ENCODE assay signal across 12 mouse cellular contexts in genomic region chr6:73232152-73232584, GRCm38 (mm10). TPM values are rescaled to one million over a fixed set of nuclear protein-coding genes. Genes with fewer than 3 reads are reported as not detected.
DNase-seq lines count a peak whose midpoint lies in the region; ATAC-seq lines count a peak whose summit lies in the region.
"Had no signal": no experiment of that assay in that cellular context is flagged by ENCODE, and none has a peak within 500 bp of the region (broad histone marks: within the 10 kb centered on the region; RNA-seq: fewer than 3 reads in every experiment).

No protein-coding gene starts in this region.

- DNase-seq in lung, postnatal 36 days: peak; percentile 25
- no peak for DNase-seq in lung, postnatal 14 days
- no peak for DNase-seq in hindbrain, embryonic 10.5 days (ENCODE audit: low spot score)
- no peak for DNase-seq in urinary bladder, postnatal 14 days (ENCODE audit: low spot score)
- DNase-seq in adipocyte (ENCODE audit: low spot score): no peak
- DNase-seq: adrenal gland, postnatal 14 days; right cerebral cortex, postnatal 4 days had no signal

- H3K4me2 ChIP-seq in kidney, embryonic 15.5 days: no peak overlapping the region
- 0 out of 2 replicates have a peak overlapping the region, but pooled peaks have one; percentile 8 for H3K4me2 ChIP-seq in liver, embryonic 12.5 days
- no peak overlapping the region for H3K4me2 ChIP-seq in hindbrain, embryonic 12.5 days (replicated peaks)
- H3K4me2 ChIP-seq: forebrain, embryonic 15.5 days had no signal

- ATAC-seq in kidney, embryonic 15.5 days (replicated peaks; ENCODE audit: low FRiP score): peak; percentile 43; the same call in 1 of the 2 replicates
- ATAC-seq in liver, embryonic 12.5 days: peak; percentile 74
- no peak for ATAC-seq in hindbrain, embryonic 12.5 days (ENCODE audit: low FRiP score)
- ATAC-seq: forebrain, embryonic 15.5 days had no signal

- H3K9ac ChIP-seq in kidney, embryonic 15.5 days: no peak overlapping the region
- no peak overlapping the region for H3K9ac ChIP-seq in liver, embryonic 12.5 days
- H3K9ac ChIP-seq in hindbrain, embryonic 12.5 days: no peak overlapping the region
- H3K9ac ChIP-seq: forebrain, embryonic 15.5 days had no signal

- H3K4me1 ChIP-seq in kidney, embryonic 15.5 days: no peaks in the 10 kb centered on the region
- peaks cover 8% of the 10 kb centered on the region; the same call in 1 of the 2 replicates for H3K4me1 ChIP-seq in liver, embryonic 12.5 days
- no peaks in the 10 kb centered on the region for H3K4me1 ChIP-seq in hindbrain, embryonic 10.5 days (replicated peaks)
- no peaks in the 10 kb centered on the region for H3K4me1 ChIP-seq in hindbrain, embryonic 12.5 days
- H3K4me1 ChIP-seq: forebrain, embryonic 15.5 days had no signal

- no peak overlapping the region for H3K27ac ChIP-seq in kidney, embryonic 15.5 days
- peak overlapping the region; percentile 61 for H3K27ac ChIP-seq in liver, embryonic 12.5 days
- no peak overlapping the region for H3K27ac ChIP-seq in hindbrain, embryonic 10.5 days
- no peak overlapping the region for H3K27ac ChIP-seq in hindbrain, embryonic 12.5 days
- H3K27ac ChIP-seq: forebrain, embryonic 15.5 days; layer of hippocampus, adult 2 months had no signal

- H3K9me3 ChIP-seq in kidney, embryonic 15.5 days (replicated peaks): no peaks in the 10 kb centered on the region
- H3K9me3 ChIP-seq in liver, embryonic 12.5 days (replicated peaks): no peaks in the 10 kb centered on the region
- H3K9me3 ChIP-seq in hindbrain, embryonic 10.5 days: peaks cover 3% of the 10 kb centered on the region; the same call in 1 of the 2 replicates
- H3K9me3 ChIP-seq in hindbrain, embryonic 12.5 days (replicated peaks): no peaks in the 10 kb centered on the region
- H3K9me3 ChIP-seq: forebrain, embryonic 15.5 days had no signal

- H3K27me3 ChIP-seq in kidney, embryonic 15.5 days: no peaks in the 10 kb centered on the region
- no peaks in the 10 kb centered on the region for H3K27me3 ChIP-seq in liver, embryonic 12.5 days (replicated peaks)
- H3K27me3 ChIP-seq in hindbrain, embryonic 10.5 days (ENCODE audit: insufficient read depth, poor library complexity, severe bottlenecking): no peaks in the 10 kb centered on the region
- no peaks in the 10 kb centered on the region for H3K27me3 ChIP-seq in hindbrain, embryonic 12.5 days
- H3K27me3 ChIP-seq: forebrain, embryonic 15.5 days had no signal

- H3K4me3 ChIP-seq in kidney, embryonic 15.5 days (replicated peaks): no peak overlapping the region
- no peak overlapping the region for H3K4me3 ChIP-seq in liver, embryonic 12.5 days
- no peak overlapping the region for H3K4me3 ChIP-seq in hindbrain, embryonic 10.5 days
- no peak overlapping the region for H3K4me3 ChIP-seq in hindbrain, embryonic 12.5 days
- H3K4me3 ChIP-seq: forebrain, embryonic 15.5 days; layer of hippocampus, adult 2 months had no signal

- WGBS in kidney, embryonic 15.5 days: 80% methylated on average over 12 of the region's 12 CpGs
- 71% methylated on average over 12 of the region's 12 CpGs for WGBS in liver, embryonic 12.5 days (ENCODE audit: insufficient replicate concordance)
- WGBS in hindbrain, embryonic 10.5 days: 88% methylated on average over 12 of the region's 12 CpGs
- 88% methylated on average over 12 of the region's 12 CpGs for WGBS in hindbrain, embryonic 12.5 days

- no peaks in the 10 kb centered on the region for H3K36me3 ChIP-seq in kidney, embryonic 15.5 days
- no peaks in the 10 kb centered on the region for H3K36me3 ChIP-seq in liver, embryonic 12.5 days
- no peaks in the 10 kb centered on the region for H3K36me3 ChIP-seq in hindbrain, embryonic 10.5 days
- H3K36me3 ChIP-seq in hindbrain, embryonic 12.5 days: no peaks in the 10 kb centered on the region
- H3K36me3 ChIP-seq: forebrain, embryonic 15.5 days had no signal

RNA-seq across cellular contexts. Expression of gene Dnah6, which starts 10.7 kb away (rescaled TPM):
- 0.08 TPM in 2 replicates for polyA plus RNA-seq in kidney, embryonic 15.5 days (2015; fragmentation: Nextera tagmentation; extraction: Ambion mirVana)
- 0.02 TPM in 2 replicates for polyA plus RNA-seq in liver, embryonic 12.5 days (2016; fragmentation: Nextera tagmentation; extraction: Ambion mirVana)
- 0.14 and 0.27 TPM in 2 replicates for polyA plus RNA-seq in hindbrain, embryonic 10.5 days (2016; fragmentation: Nextera tagmentation; extraction: Ambion mirVana)
- 0.50 and 0.72 TPM in 2 replicates for polyA plus RNA-seq in hindbrain, embryonic 12.5 days (2016; fragmentation: Nextera tagmentation; extraction: Ambion mirVana)

RNA-seq across cellular contexts. Expression of gene Suclg1, which starts 16.0 kb away (rescaled TPM):
- 202 and 210 TPM in 2 replicates for polyA plus RNA-seq in kidney, embryonic 15.5 days (2015; fragmentation: Nextera tagmentation; extraction: Ambion mirVana)
- polyA plus RNA-seq in liver, embryonic 12.5 days (2016; fragmentation: Nextera tagmentation; extraction: Ambion mirVana): 132 and 137 TPM in 2 replicates
- 167 and 179 TPM in 2 replicates for polyA plus RNA-seq in hindbrain, embryonic 10.5 days (2016; fragmentation: Nextera tagmentation; extraction: Ambion mirVana)
- polyA plus RNA-seq in hindbrain, embryonic 12.5 days (2016; fragmentation: Nextera tagmentation; extraction: Ambion mirVana): 138 and 140 TPM in 2 replicates
